Mouse (Mus musculus) hindbrain, embryonic 15.5 days (tissue): ENCODE results near the gene Ap1g1. TPM values are rescaled to one million over a fixed set of nuclear protein-coding genes. Genes with fewer than 3 reads are reported as not detected.

Source experiments
- ATAC-seq: fragments of 200-750 bp; cut with Nextera tagmentation; 2 replicates; pipeline ENCODE4 v1.8.0; 2017; ENCODE audit warnings: low read depth, moderate number of reproducible peaks, moderate TSS enrichment; ENCODE audit not compliant: low FRiP score
- H3K27ac ChIP-seq: fragments of 300-500 bp; sonication (generic); replicated peaks from 2 replicates; pipeline ENCODE4 v1.5.1; 2015; ENCODE audit warnings: mild to moderate bottlenecking, inconsistent platforms
- H3K27me3 ChIP-seq: fragments of 300-500 bp; sonication (generic); 2 replicates; pipeline ENCODE4 v1.6.1; 2015; ENCODE audit warnings: control low read depth, inconsistent platforms
- H3K36me3 ChIP-seq: fragments of 300-500 bp; sonication (generic); 2 replicates; pipeline ENCODE4 v1.6.1; 2015; ENCODE audit warnings: control low read depth, inconsistent platforms
- H3K4me1 ChIP-seq: fragments of 300-500 bp; sonication (generic); replicated peaks from 2 replicates; pipeline ENCODE4 v1.6.1; 2015; ENCODE audit warnings: control low read depth, inconsistent platforms
- H3K4me2 ChIP-seq: fragments of 300-500 bp; sonication (generic); 2 replicates; pipeline ENCODE4 v1.6.1; 2015; ENCODE audit warnings: moderate library complexity, mild to moderate bottlenecking, inconsistent platforms
- H3K4me3 ChIP-seq: fragments of 300-500 bp; sonication (generic); 2 replicates; pipeline ENCODE4 v1.5.1; 2015; ENCODE audit warnings: mild to moderate bottlenecking, inconsistent platforms
- H3K9ac ChIP-seq: fragments of 300-500 bp; sonication (generic); 2 replicates; pipeline ENCODE4 v1.6.1; 2015; ENCODE audit warnings: inconsistent platforms
- H3K9me3 ChIP-seq: fragments of 300-500 bp; sonication (generic); 2 replicates; pipeline ENCODE4 v1.6.1; 2016; ENCODE audit warnings: control low read depth, inconsistent platforms
- WGBS: fragments of 180-500 bp; shearing (Covaris S2); methylation state at CpG from one replicate; pipeline ENCODE4 v1.1.7; 2015; 5-methylcytosine and 5-hydroxymethylcytosine counted together
- polyA plus RNA-seq: library from polyadenylated mRNA; unstranded; fragments of >200 nt; fragmentation: Nextera tagmentation; extraction: Ambion mirVana; gene quantifications from 2 replicates; pipeline ENCODE4 v1.2.1, GENCODE M21; 2015

Ap1g1 gene
- polyA plus RNA-seq, 1 experiment from 2014 or later, result 50.4 TPM

DNA sequence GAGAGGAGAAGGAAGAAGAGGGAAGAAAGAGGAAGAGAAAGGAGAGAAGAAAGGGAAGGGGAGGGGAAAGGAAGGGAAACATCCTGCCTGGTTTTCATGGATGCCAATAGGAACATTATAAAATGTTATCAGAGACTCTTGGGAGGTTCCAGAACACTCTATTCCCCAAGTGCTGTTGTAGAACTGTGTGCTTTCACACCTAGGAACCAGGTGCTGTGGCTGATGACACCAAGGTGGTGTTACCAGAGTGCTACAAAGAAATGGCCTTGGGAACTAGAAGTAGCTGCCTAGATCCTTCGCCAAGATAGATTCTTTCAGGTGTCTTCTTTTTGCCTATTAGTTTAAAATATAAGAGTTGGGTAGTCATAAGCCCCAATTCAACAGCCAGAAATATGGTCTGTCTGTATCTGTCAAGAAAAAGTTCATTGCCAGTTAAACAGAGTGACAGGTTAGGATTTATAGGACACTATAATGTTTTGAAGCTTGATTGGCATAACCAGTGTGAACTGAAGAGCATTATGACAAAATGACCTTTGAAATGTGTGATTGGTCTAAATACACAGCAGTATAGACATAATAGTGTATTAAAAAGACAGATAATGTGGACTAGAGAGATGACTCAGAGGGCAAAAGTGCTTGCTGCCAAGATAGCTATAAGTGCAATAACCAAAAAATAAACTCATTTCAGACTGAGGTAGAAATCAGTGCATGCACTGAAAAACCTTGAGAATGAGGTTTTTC lies 126.7 kb downstream of the Ap1g1 start:
- Histone ChIP-seq H3K4me3 (no peak overlapping the region), H3K4me1 (no peaks in the 10 kb centered on the region), H3K27ac (no peak overlapping the region), H3K27me3 (no peaks in the 10 kb centered on the region), H3K36me3 (peaks cover 29% of the 10 kb centered on the region), H3K9me3 (no peaks in the 10 kb centered on the region), H3K4me2 (no peak overlapping the region), H3K9ac (no peak overlapping the region)
- WGBS, result 95% methylated on average over 1 of the region's 1 CpGs
- ATAC-seq, result no peak

- ATAC-seq, result no peak
- Histone ChIP-seq H3K9ac (no peak overlapping the region), H3K9me3 (no peaks in the 10 kb centered on the region), H3K27ac (no peak overlapping the region), H3K27me3 (no peaks in the 10 kb centered on the region), H3K4me1 (no peaks in the 10 kb centered on the region), H3K4me2 (no peak overlapping the region), H3K36me3 (peaks cover 42% of the 10 kb centered on the region), H3K4me3 (no peak overlapping the region)
- 97% methylated on average over 3 of the region's 3 CpGs for WGBS
Measured at GRCm38 (mm10) chr8:109906907-109907306, 128.6 kb downstream of the Ap1g1 start.

DNA sequence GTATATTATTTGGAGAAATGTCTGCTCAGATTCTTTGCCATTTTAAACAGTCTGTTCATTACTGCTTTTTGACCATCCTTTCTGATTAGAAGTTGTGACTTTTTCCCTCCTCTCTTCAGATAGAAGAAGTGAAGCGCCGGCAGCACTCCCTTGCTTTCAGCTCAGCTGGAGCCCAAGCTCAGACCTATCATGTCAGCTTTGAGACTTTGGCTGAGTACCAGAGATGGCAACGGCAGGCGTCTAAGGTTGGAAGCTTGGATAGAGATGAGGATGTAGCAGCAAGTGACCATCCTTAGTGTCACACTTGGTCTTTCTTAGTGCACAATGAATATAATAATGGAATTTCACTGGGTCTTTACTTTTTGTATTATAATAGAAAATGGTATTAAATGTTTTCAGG lies 129.0 kb downstream of the Ap1g1 start:
- Histone ChIP-seq H3K9ac (no peak overlapping the region), H3K4me3 (no peak overlapping the region), H3K9me3 (no peaks in the 10 kb centered on the region), H3K27ac (no peak overlapping the region), H3K4me2 (no peak overlapping the region), H3K27me3 (no peaks in the 10 kb centered on the region), H3K4me1 (no peaks in the 10 kb centered on the region), H3K36me3 (peaks cover 47% of the 10 kb centered on the region)
- 94% methylated on average over 4 of the region's 4 CpGs for WGBS
- no peak for ATAC-seq

Other genes starting within 250 kb of the Ap1g1 start
- 17.2 and 17.4 TPM in 2 replicates for gene Dhx38, start 212.7 kb upstream of the Ap1g1 start, polyA plus RNA-seq
- 28.7 and 30.2 TPM in 2 replicates for gene Txnl4b, start 212.7 kb upstream of the Ap1g1 start, polyA plus RNA-seq
- 0.51 and 0.93 TPM in 2 replicates for gene Hp, start 199.4 kb upstream of the Ap1g1 start, polyA plus RNA-seq
- gene Dhodh, start 169.9 kb upstream of the Ap1g1 start, polyA plus RNA-seq, result 30.5 and 31.1 TPM in 2 replicates
- gene Pkd1l3, start 164.0 kb upstream of the Ap1g1 start, polyA plus RNA-seq, result 0.14 and 0.21 TPM in 2 replicates
- gene Ist1, start 85.3 kb upstream of the Ap1g1 start, polyA plus RNA-seq, result 145 and 148 TPM in 2 replicates
- gene Zfp821, start 73.0 kb upstream of the Ap1g1 start, polyA plus RNA-seq, result 69.5 and 71.3 TPM in 2 replicates
- gene Atxn1l, start 40.8 kb upstream of the Ap1g1 start, polyA plus RNA-seq, result 3.8 and 4.1 TPM in 2 replicates
- 4.4 and 5.3 TPM in 2 replicates for gene Phlpp2, start 90.0 kb downstream of the Ap1g1 start, polyA plus RNA-seq
- gene Marveld3, start 183.6 kb downstream of the Ap1g1 start, polyA plus RNA-seq, result 1.6 and 2.2 TPM in 2 replicates
- not detected in 2 replicates for gene Tat, start 211.9 kb downstream of the Ap1g1 start, polyA plus RNA-seq